Mouse (Mus musculus): ENCODE results near the gene Gan. TPM values are rescaled to one million over a fixed set of nuclear protein-coding genes. Genes with fewer than 3 reads are reported as not detected.

Gan gene
- polyA plus RNA-seq (2012; rRNA removed) = 7.7 and 8.1 TPM in 2 replicates

- no peak for TF ChIP-seq POLR2A (IDR thresholded peaks at IDR 0.05; ENCODE audit: borderline replicate concordance, insufficient read depth, low read length)
- TF ChIP-seq CTCF (IDR thresholded peaks at IDR 0.05; ENCODE audit: borderline replicate concordance, insufficient read depth, low read depth, low read length) = no peak
- peak within 1 kb of the TSS; percentile 47; the same call in 1 of the 2 replicates for H3K27ac ChIP-seq (ENCODE audit: insufficient read depth, low read length)
- under 1% methylated on average over 65 of the region's 65 CpGs for WGBS
- DNase-seq = peak in 1 of 2 experiments; percentile 54
- no peaks in the 10 kb centered on the region for H3K27me3 ChIP-seq (ENCODE audit: control insufficient read depth, insufficient read depth, low read length)
- peaks cover 11% of the 10 kb centered on the region; the same call in 1 of the 2 replicates for H3K4me1 ChIP-seq (ENCODE audit: control insufficient read depth, insufficient read depth, low read length)
- peak within 1 kb of the TSS; percentile 70 for H3K4me3 ChIP-seq (replicated peaks; ENCODE audit: insufficient read depth, low read depth, low read length)
Observed at GRCm38 (mm10) chr8:117158135-117158761, at the start of gene Gan. Gan (plus strand) TSS chr8:117158135.

DNA sequence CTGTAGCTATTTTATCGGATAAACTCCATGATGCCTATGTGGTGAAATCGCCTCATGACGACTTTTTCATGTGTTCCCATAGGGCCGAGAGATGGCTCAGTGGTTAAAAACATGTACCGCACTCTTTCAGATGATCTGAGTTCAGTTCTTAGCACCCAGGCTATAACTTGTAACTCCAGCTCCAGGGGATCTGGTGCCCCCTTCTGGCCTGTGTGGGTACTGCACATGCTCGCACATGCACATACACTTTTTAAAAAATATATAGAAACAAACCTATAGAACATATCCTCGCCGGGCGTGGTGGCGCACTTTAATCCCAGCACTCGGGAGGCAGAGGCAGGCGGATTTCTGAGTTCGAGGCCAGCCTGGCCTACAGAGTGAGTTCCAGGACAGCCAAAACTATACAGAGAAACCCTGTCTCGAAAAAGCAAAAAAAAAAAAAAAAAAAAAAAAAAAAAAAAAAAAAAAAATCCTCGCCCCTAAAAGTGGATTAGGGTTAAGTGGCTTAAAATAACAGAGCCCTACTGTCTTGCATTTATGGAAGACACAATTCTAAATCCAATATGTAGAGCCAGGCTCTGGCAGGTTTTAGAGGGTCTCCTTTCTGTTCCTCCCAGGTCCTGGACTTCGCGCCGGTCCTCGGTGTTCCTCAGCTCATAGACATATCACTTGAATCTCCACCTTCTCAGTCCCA, 48.8 kb upstream of the Gan start:
- peak; percentile 15; the same call in 1 of the 2 replicates for TF ChIP-seq CTCF (IDR thresholded peaks at IDR 0.05; ENCODE audit: borderline replicate concordance, insufficient read depth, low read depth, low read length)
- no peak for TF ChIP-seq POLR2A (IDR thresholded peaks at IDR 0.05; ENCODE audit: borderline replicate concordance, insufficient read depth, low read length)
- Histone ChIP-seq H3K4me3 (replicated peaks; ENCODE audit: insufficient read depth, low read depth, low read length) (no peak overlapping the region), H3K27me3 (ENCODE audit: control insufficient read depth, insufficient read depth, low read length) (no peaks in the 10 kb centered on the region), H3K4me1 (ENCODE audit: control insufficient read depth, insufficient read depth, low read length) (no peaks in the 10 kb centered on the region), H3K27ac (ENCODE audit: insufficient read depth, low read length) (no peak overlapping the region)
- no peak for DNase-seq
- 95% methylated on average over 19 of the region's 19 CpGs for WGBS

GRCm38 (mm10) chr8:117109801-117110390, 48.0 kb upstream of the Gan start:
- DNase-seq = peak; percentile 16 to 29
- Histone ChIP-seq H3K4me3 (replicated peaks; ENCODE audit: insufficient read depth, low read depth, low read length) (no peak overlapping the region), H3K4me1 (ENCODE audit: control insufficient read depth, insufficient read depth, low read length) (no peaks in the 10 kb centered on the region), H3K27me3 (ENCODE audit: control insufficient read depth, insufficient read depth, low read length) (no peaks in the 10 kb centered on the region), H3K27ac (ENCODE audit: insufficient read depth, low read length) (no peak overlapping the region)
- TF ChIP-seq CTCF (IDR thresholded peaks at IDR 0.05; ENCODE audit: borderline replicate concordance, insufficient read depth, low read depth, low read length) (peak; percentile 32; the same call in 1 of the 2 replicates), POLR2A (IDR thresholded peaks at IDR 0.05; ENCODE audit: borderline replicate concordance, insufficient read depth, low read length) (no peak)
- WGBS = 44% methylated on average over 16 of the region's 16 CpGs

- WGBS = 48% methylated on average over 3 of the region's 3 CpGs
- TF ChIP-seq POLR2A (IDR thresholded peaks at IDR 0.05; ENCODE audit: borderline replicate concordance, insufficient read depth, low read length) (no peak), CTCF (IDR thresholded peaks at IDR 0.05; ENCODE audit: borderline replicate concordance, insufficient read depth, low read depth, low read length) (no peak)
Observed at GRCm38 (mm10) chr8:117111641-117112040, 46.3 kb upstream of the Gan start.

DNA sequence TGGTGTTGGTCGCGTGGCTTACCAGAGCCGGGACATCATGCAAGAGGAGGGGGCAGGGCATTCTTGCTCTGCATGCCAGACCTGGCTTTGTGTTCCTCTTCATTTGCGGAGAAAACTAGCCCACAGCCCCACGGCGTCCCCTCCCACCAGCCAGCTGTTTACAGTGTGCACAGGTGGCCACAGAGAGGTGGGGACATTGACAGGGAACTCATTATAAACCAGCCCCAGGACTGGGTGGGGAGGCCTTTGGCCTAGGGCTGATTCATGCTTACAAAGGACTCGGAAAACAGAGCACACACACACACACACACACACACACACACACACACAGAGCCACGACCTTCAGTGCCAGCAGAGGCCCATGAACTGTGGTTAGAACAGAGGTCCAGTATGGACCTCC, 45.7 kb upstream of the Gan start:
- Histone ChIP-seq H3K27me3 (ENCODE audit: control insufficient read depth, insufficient read depth, low read length) (no peaks in the 10 kb centered on the region), H3K4me3 (replicated peaks; ENCODE audit: insufficient read depth, low read depth, low read length) (no peak overlapping the region), H3K27ac (ENCODE audit: insufficient read depth, low read length) (no peak overlapping the region), H3K4me1 (ENCODE audit: control insufficient read depth, insufficient read depth, low read length) (peaks cover 5% of the 10 kb centered on the region)
- WGBS = 73% methylated on average over 8 of the region's 8 CpGs
- no peak for DNase-seq
- no peak for TF ChIP-seq CTCF (IDR thresholded peaks at IDR 0.05; ENCODE audit: borderline replicate concordance, insufficient read depth, low read depth, low read length)
- TF ChIP-seq POLR2A (IDR thresholded peaks at IDR 0.05; ENCODE audit: borderline replicate concordance, insufficient read depth, low read length) = no peak

More at GRCm38 (mm10) chr8:117111641-117112040, 46.3 kb upstream of the Gan start:
- Histone ChIP-seq H3K27me3 (ENCODE audit: control insufficient read depth, insufficient read depth, low read length) (no peaks in the 10 kb centered on the region), H3K4me1 (ENCODE audit: control insufficient read depth, insufficient read depth, low read length) (peaks cover 5% of the 10 kb centered on the region), H3K4me3 (replicated peaks; ENCODE audit: insufficient read depth, low read depth, low read length) (no peak overlapping the region), H3K27ac (ENCODE audit: insufficient read depth, low read length) (no peak overlapping the region)
- DNase-seq = no peak

DNA sequence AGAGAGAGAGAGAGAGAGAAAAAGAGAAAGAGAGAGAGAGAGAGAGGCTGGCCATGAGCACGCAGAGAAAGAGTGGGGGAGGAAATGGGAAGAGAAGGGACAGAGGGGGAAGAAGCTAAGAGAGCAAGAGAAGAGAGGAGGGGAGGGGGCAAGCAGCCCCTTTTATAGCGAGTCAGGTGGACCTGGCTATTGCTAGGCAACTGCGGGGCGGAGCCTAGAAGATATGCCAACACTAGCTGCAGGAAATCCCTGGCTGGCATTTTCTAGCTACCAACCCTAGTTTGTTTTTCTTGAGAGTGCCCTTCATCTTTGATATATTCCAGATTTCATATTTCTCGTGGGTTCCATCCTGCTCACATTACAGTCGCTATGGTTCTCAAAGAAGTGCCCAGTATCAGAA, 42.8 kb upstream of the Gan start:
- 57% methylated on average over 6 of the region's 6 CpGs for WGBS
- no peak for DNase-seq
- Histone ChIP-seq H3K27me3 (ENCODE audit: control insufficient read depth, insufficient read depth, low read length) (no peaks in the 10 kb centered on the region), H3K27ac (ENCODE audit: insufficient read depth, low read length) (no peak overlapping the region), H3K4me1 (ENCODE audit: control insufficient read depth, insufficient read depth, low read length) (peaks cover 5% of the 10 kb centered on the region), H3K4me3 (replicated peaks; ENCODE audit: insufficient read depth, low read depth, low read length) (no peak overlapping the region)
- TF ChIP-seq CTCF (IDR thresholded peaks at IDR 0.05; ENCODE audit: borderline replicate concordance, insufficient read depth, low read depth, low read length) (no peak), POLR2A (IDR thresholded peaks at IDR 0.05; ENCODE audit: borderline replicate concordance, insufficient read depth, low read length) (no peak)

- Histone ChIP-seq H3K4me1 (ENCODE audit: control insufficient read depth, insufficient read depth, low read length) (peaks cover 5% of the 10 kb centered on the region), H3K27ac (ENCODE audit: insufficient read depth, low read length) (no peak overlapping the region), H3K27me3 (ENCODE audit: control insufficient read depth, insufficient read depth, low read length) (no peaks in the 10 kb centered on the region), H3K4me3 (replicated peaks; ENCODE audit: insufficient read depth, low read depth, low read length) (peak overlapping the region; percentile 31)
- DNase-seq = peak; percentile 51 to 59
- TF ChIP-seq POLR2A (IDR thresholded peaks at IDR 0.05; ENCODE audit: borderline replicate concordance, insufficient read depth, low read length) (no peak), CTCF (IDR thresholded peaks at IDR 0.05; ENCODE audit: borderline replicate concordance, insufficient read depth, low read depth, low read length) (no peak; the same call in 1 of the 2 replicates)
- 10% methylated on average over 13 of the region's 13 CpGs for WGBS
Observed at GRCm38 (mm10) chr8:117115676-117116446, 42.1 kb upstream of the Gan start.
